Mouse (Mus musculus) testis, adult 2 months (tissue): ENCODE measurements at regions not wholly inside any gene's neighbourhood (a gene's known extent, or its start where the extent isn't known, plus 50 kb on each side); places are given as distances from the start of the nearest gene placed in this dataset.

Source experiments
- H3K27ac ChIP-seq: fragments of 200-500 bp; 2 replicates; pipeline ENCODE4 v1.5.1; 2012; ENCODE audit warnings: low read depth, low read length; ENCODE audit not compliant: control insufficient read depth, insufficient read depth
- H3K27me3 ChIP-seq: fragments of 200-500 bp; 2 replicates; pipeline ENCODE4 v1.6.1; 2012; ENCODE audit warnings: mild to moderate bottlenecking, low read length, moderate library complexity; ENCODE audit not compliant: control insufficient read depth, insufficient read depth
- H3K36me3 ChIP-seq: fragments of 200-500 bp; 2 replicates; pipeline ENCODE4 v1.6.1; 2012; ENCODE audit warnings: mild to moderate bottlenecking, low read length; ENCODE audit not compliant: control insufficient read depth, insufficient read depth
- H3K4me1 ChIP-seq: fragments of 200-500 bp; 2 replicates; pipeline ENCODE4 v1.6.1; 2012; ENCODE audit warnings: low read length; ENCODE audit not compliant: control insufficient read depth, insufficient read depth
- H3K4me3 ChIP-seq: fragments of 200-500 bp; 2 replicates; pipeline ENCODE4 v1.5.1; 2012; ENCODE audit warnings: low read depth, mild to moderate bottlenecking, low read length, moderate library complexity, mixed read lengths; ENCODE audit not compliant: control insufficient read depth
- CTCF ChIP-seq: fragments of 200-500 bp; IDR thresholded peaks from 2 replicates; pipeline ENCODE4 v1.5.1; 2012; ENCODE audit warnings: low read depth, mild to moderate bottlenecking, inconsistent platforms, low read length, moderate library complexity; ENCODE audit not compliant: control insufficient read depth, insufficient read depth, insufficient replicate concordance
- POLR2A ChIP-seq: fragments of 200-500 bp; IDR thresholded peaks from 2 replicates; pipeline ENCODE4 v1.6.1; 2012; ENCODE audit warnings: low read depth, mild to moderate bottlenecking, inconsistent platforms, low read length, moderate library complexity; ENCODE audit not compliant: control insufficient read depth

GRCm38 (mm10) chr5:120297190-120297589 lies 134.3 kb upstream of the Lhx5 start:
- no peak for TF ChIP-seq POLR2A
- no peak for TF ChIP-seq CTCF
- H3K27ac ChIP-seq, result no peak overlapping the region
- peaks cover 1% of the 10 kb centered on the region; the same call in 1 of the 2 replicates for H3K27me3 ChIP-seq
- no peak overlapping the region for H3K4me3 ChIP-seq
- H3K4me1 ChIP-seq, result peaks cover 11% of the 10 kb centered on the region
- H3K36me3 ChIP-seq, result no peaks in the 10 kb centered on the region

- H3K27ac ChIP-seq, result no peak overlapping the region
- H3K27me3 ChIP-seq, result peaks cover 2% of the 10 kb centered on the region; the same call in 1 of the 2 replicates
- TF ChIP-seq CTCF (no peak), POLR2A (no peak)
- H3K4me1 ChIP-seq, result peaks cover 17% of the 10 kb centered on the region
- H3K4me3 ChIP-seq, result no peak overlapping the region
- no peaks in the 10 kb centered on the region for H3K36me3 ChIP-seq
Observed at GRCm38 (mm10) chr5:120297665-120298282, 133.7 kb upstream of the Lhx5 start.

GRCm38 (mm10) chr5:120301672-120302071 lies 129.8 kb upstream of the Lhx5 start:
- no peak for TF ChIP-seq POLR2A
- TF ChIP-seq CTCF, result no peak
- H3K4me3 ChIP-seq, result no peak overlapping the region
- no peak overlapping the region for H3K27ac ChIP-seq
- peaks cover 16% of the 10 kb centered on the region for H3K4me1 ChIP-seq
- H3K36me3 ChIP-seq, result no peaks in the 10 kb centered on the region
- H3K27me3 ChIP-seq, result peaks cover 2% of the 10 kb centered on the region; the same call in 1 of the 2 replicates

- H3K4me3 ChIP-seq, result peak overlapping the region; percentile 11; the same call in 1 of the 2 replicates
- peaks cover 16% of the 10 kb centered on the region for H3K4me1 ChIP-seq
- no peak for TF ChIP-seq CTCF
- TF ChIP-seq POLR2A, result no peak
Observed at GRCm38 (mm10) chr5:120302307-120302706, 129.2 kb upstream of the Lhx5 start.

GRCm38 (mm10) chr5:120304295-120304701 lies 127.2 kb upstream of the Lhx5 start:
- Histone ChIP-seq H3K27ac (no peak overlapping the region), H3K36me3 (no peaks in the 10 kb centered on the region), H3K4me3 (no peak overlapping the region), H3K27me3 (peaks cover 2% of the 10 kb centered on the region; the same call in 1 of the 2 replicates), H3K4me1 (peaks cover 16% of the 10 kb centered on the region)
- no peak for TF ChIP-seq CTCF
- no peak for TF ChIP-seq POLR2A

More at GRCm38 (mm10) chr5:120302307-120302706, 129.2 kb upstream of the Lhx5 start:
- no peak overlapping the region for H3K27ac ChIP-seq
- H3K27me3 ChIP-seq, result peaks cover 2% of the 10 kb centered on the region; the same call in 1 of the 2 replicates
- H3K36me3 ChIP-seq, result no peaks in the 10 kb centered on the region

- Histone ChIP-seq H3K27me3 (no peaks in the 10 kb centered on the region), H3K4me3 (no peak overlapping the region), H3K27ac (no peak overlapping the region), H3K4me1 (no peaks in the 10 kb centered on the region), H3K36me3 (no peaks in the 10 kb centered on the region)
- TF ChIP-seq CTCF (peak; percentile 89), POLR2A (no peak)
Observed at GRCm38 (mm10) chr5:120312299-120312698, 119.2 kb upstream of the Lhx5 start.

GRCm38 (mm10) chr5:120313984-120314383 lies 117.5 kb upstream of the Lhx5 start:
- H3K27me3 ChIP-seq, result no peaks in the 10 kb centered on the region
- TF ChIP-seq POLR2A (no peak), CTCF (no peak)
- no peak overlapping the region for H3K4me3 ChIP-seq
- H3K4me1 ChIP-seq, result no peaks in the 10 kb centered on the region
- no peak overlapping the region for H3K27ac ChIP-seq
- no peaks in the 10 kb centered on the region for H3K36me3 ChIP-seq

GRCm38 (mm10) chr5:120315116-120315515 lies 116.4 kb upstream of the Lhx5 start:
- H3K27ac ChIP-seq, result no peak overlapping the region
- no peaks in the 10 kb centered on the region for H3K4me1 ChIP-seq
- H3K4me3 ChIP-seq, result no peak overlapping the region
- no peaks in the 10 kb centered on the region for H3K27me3 ChIP-seq
- TF ChIP-seq POLR2A (no peak), CTCF (no peak)
- H3K36me3 ChIP-seq, result no peaks in the 10 kb centered on the region
